Mouse (Mus musculus) layer of hippocampus, adult 9-11 months (tissue): ENCODE data around the gene Inpp5b.
A peak's percentile ranks its signal among the peaks of the same experiment; 100 is the strongest.
"Not testable (repeated sequence)": the region's sequence is repeated elsewhere in the genome, so short reads cannot be mapped to it uniquely, and the experiment has no call there.

ENCODE experiments used
- DNase-seq: peaks from one replicate; pipeline ENCODE4 v3.0.0; 2022

The Inpp5b gene

DNA sequence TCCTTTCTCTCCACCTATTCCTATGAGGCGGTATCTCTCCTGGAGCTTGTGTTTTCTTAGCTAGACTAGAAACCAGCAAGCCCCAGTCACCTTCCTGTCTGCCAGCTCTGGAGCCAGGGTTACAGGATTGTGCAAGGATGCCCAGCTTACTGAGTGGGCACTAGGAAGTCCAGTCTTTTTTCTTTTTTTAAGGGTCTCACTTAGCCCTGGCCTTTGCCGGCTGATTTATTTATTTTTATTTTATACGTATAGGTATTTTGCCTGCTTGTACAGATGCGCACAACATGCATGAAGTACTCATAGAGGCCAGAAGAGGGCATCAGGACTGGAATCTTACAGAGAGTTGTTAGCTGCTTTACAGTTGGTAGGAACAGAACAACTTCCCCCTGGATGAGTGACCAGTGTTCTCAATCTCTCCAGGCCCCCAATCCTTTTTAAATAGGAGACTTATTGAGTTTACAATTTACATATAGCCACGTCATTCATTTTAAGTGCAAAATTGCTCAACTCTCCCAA, 30.8 kb upstream of the Inpp5b start:
- DNase-seq: peak; percentile 62

DNA sequence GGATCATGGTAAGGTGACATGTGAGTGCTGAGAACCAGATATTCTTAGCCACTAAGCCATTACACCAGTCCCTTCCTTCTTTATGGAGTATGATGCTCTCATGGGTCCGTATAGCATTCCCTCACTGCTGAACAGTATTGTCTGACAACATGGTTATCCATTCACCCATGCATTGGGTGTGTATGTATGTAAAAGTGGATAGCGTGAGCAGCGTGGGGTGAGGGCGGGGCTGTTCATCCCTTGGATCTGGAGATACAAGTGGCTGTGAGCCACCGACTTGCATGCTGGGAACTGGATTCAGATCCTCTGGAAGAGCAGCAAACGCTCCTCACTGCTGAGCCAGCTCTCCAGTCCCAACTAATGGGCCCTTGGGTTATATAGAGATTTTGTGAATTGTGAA, 29.0 kb upstream of the Inpp5b start:
- no peak for DNase-seq

DNA sequence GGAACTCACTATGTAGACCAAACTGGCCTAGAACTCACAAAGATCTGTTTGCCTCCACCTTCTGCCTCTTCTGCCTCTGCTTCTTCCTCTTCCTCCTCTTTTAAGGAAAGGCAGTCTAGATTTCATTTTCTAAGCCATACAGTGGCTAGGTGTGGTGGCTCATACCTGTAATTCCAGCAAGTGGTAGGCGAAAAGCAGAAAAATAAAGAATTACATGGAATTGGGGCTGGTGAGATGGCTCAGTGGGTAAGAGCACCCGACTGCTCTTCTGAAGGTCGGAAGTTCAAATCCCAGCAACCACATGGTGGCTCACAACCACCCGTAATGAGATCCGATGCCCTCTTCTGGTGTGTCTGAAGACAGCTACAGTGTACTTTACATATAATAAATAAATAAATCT, 27.8 kb upstream of the Inpp5b start:
- DNase-seq: not testable (repeated sequence)

DNA sequence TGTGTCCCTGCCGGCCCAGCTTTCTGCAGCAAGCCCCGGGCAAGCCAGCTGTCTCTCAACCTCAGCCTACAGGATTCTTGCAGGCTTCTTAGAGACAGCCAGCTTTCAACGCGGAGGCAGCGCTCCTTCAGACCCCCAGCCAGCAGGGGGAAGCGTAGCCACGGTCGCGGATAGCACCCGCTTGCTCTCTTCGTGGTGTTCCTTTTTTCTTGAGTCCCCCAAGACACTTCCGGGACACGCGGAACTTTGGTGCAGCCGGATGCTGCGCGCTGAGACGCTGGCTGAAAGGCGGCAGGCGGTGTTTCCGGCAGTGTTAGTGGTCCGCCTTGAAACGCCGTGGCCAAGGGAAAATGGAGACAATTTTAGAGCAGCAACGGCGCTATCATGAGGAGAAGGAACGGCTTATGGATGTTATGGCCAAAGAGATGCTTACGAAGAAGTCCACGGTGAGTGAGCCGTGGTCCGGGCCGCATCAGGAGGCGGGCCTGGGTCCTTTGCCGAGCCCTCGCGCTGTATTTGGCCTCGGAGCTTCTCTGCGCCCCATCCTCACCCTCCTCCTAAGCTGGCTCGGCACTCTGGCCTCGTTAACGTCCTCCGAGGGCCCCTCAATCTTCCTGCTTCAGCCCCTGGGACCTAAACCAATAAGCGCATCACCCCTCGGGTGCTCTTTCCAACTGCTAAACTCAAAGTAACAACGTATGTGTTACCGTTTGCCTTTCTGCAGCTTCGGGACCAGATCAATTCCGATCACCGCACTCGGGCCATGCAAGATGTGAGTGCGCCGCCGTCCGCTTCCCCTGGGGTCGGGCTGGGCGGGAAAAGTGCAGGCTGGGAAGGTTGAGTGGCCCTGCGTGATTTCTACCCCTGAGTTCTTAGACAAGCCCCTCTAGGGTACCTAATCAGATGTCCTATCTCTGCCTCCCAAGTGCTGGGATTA, 26.8 kb upstream of the Inpp5b start, which contains the start of gene Sf3a3:
Sf3a3 (plus strand) TSS at position 232 of the 937 bp plus-strand sequence.
- peak; percentile 93 for DNase-seq

DNA sequence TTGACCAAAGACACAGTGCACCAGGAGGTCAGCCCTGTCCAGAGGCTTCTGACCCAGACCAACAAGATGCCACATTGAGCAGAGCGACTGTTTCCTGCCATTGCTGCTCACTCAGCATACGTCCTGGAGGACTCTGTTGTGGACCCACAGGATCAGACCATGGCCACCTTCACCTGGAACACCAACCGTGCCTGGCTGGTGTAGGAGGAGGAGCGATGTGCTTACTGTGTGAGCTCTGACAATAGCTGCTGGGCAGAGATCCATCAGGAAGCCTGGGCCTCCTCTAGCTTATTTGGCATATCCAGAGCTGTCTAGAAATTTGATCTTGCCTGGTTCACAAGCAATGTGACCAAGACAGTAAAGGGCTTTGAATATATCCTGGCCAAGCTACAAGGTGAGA, 22.5 kb upstream of the Inpp5b start:
- DNase-seq: no peak

DNA sequence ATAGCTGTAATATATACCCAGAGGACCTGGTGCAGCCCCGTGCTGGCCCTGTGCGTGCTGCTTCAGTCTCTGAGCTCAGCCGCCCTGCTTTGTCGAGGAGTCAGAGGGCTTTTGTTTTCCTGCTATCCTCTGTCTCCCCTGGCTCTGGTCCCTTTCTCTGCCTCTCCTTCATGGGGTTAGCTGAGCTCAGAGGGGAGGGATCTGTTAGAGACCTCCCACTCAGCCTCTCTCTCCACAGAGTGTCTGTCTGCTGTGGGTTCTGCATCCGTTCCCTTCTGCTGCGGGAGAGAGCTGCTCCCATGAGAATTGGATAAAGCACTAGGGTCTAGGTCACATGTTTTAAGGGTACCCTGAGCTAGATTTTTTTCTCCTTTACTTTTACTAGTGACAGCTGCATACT, 15.5 kb upstream of the Inpp5b start:
- no peak for DNase-seq

DNA sequence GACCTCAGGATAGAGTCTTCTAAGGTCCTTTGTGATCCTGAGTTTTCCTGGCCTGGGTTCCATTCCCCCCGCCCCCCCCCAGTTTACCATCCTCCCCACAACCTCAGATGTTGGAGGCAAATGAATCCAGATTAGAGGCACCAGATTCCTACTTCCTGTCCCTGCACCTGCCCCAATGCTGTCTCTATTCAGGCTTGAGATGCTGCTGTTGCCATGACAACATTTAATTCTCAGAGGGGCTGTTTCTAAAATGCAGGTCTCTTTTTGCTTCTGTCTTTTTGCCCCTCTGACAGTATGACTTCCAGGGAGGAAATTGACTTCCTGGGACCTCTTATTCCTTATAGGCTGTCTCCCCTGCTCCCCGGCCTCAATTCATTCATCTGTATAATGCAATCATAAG, 4.7 kb upstream of the Inpp5b start:
- no peak for DNase-seq

DNA sequence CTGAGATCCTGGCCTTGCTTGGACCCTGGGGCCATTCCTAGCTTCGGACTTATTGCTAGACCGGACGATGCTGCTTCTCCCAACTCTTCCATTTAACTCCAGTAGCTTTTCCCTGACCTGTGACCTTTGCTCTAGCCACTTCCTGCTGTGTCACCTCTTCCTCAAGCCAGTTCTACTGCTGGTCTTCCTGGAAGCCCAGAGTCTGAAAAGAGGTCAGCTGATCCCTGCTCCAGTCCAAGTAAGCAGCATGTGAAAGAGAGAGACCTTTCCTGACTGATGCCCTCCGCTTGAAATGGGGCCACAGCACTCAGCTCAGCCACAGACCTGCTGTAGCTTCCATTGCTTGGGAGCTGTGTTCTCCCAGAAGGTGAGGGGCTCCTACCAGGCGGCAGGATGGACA, 4.2 kb upstream of the Inpp5b start:
- DNase-seq: no peak

DNA sequence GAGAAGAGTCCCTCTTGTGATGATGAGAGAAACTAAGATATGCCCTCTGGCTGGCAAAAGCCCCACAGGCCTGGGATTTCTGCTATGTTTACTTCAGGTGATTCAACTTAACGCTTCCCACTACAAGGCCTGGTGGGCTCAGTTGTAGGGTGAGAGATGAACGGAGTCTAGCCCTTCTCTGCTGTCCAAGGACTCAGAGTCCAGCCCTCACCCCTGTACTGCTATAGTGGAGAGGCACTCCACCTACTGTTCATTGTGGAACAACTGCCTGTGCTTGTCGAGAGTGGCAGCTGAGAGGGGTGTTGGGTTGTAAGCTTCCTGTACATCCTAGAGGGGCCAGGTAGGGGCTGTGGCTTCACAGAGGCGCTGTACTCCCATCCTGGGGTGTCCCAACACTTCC, 3.6 kb upstream of the Inpp5b start:
- no peak for DNase-seq

DNA sequence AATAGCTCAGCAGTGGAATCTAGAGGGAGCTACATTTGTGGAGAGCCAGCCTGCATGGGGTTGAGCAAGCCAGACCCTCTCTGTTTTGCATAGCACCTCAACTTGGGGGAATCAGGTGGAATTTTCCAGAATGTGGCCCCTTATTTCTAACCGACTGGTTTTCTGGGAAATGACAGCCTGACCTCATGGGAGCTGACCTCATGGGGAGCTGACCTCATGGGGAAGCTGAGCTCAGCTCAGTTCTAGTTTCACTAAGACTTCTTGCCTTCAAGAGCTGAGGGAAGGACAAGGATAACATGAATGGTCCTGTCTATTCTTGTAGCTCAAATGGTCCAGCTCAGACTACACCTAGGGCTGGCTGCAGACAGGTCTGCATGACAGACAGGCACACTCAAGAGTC, 2.9 kb upstream of the Inpp5b start:
- DNase-seq: no peak

DNA sequence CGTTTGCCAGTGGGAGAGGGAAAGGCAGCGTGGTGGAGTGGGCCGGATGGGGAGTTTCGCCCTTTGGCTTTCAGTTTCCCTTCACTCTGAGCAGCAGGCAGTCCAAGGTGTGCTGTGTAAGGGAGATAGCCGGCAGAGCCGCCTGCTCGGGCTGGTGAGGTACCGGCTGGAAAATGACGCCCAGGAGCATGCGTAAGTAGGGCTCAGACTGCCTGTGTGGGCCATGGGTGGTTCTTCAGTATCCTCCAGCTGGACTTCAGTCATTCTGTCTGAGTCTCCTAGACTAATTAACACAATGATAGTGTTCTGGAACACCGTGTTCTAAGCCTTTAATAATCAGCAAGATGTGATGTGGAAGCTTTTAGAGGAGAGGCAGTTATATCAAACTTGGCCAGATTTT, 1.2 kb downstream of the Inpp5b start:
- no peak for DNase-seq

DNA sequence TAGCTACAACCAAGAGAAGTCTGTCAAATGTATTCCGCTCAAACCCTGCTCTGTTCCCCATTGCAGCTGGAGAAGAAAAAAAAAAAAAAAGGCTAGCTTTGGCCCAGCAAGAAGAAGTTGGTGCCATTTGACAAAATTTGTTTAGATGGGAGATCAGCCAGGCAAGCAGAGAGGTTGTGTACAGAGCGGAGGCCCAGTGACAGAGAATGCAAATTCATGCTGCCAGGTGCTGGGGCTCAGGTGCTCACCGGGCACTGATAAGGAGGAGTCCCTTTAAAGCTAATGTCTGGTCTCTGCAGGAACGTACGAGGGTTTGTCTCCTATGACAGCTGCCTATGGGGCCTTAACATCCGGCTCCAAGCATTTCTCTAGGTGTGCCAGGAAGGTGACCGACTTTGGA, 4.9 kb downstream of the Inpp5b start:
- DNase-seq: no peak

DNA sequence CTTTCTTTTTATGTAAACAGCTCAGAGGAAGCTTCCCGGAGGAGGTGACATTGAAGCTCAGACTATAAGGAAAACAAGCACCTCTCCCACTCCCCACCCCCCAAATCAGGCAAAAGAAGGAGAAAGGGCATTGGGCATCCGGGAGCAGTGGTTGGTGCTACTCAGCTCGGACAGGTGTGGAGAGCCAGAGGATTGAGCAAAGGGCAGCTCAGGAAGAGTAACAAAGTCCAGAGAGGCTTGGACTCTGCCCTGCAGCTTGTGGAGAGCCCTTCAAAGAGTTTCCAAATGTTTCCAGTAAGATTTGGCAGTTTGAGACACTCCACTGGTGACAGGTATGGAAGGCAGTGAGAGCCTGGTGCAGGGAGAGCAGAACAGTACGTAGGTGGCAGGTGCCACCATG, 6.2 kb downstream of the Inpp5b start:
- no peak for DNase-seq

DNA sequence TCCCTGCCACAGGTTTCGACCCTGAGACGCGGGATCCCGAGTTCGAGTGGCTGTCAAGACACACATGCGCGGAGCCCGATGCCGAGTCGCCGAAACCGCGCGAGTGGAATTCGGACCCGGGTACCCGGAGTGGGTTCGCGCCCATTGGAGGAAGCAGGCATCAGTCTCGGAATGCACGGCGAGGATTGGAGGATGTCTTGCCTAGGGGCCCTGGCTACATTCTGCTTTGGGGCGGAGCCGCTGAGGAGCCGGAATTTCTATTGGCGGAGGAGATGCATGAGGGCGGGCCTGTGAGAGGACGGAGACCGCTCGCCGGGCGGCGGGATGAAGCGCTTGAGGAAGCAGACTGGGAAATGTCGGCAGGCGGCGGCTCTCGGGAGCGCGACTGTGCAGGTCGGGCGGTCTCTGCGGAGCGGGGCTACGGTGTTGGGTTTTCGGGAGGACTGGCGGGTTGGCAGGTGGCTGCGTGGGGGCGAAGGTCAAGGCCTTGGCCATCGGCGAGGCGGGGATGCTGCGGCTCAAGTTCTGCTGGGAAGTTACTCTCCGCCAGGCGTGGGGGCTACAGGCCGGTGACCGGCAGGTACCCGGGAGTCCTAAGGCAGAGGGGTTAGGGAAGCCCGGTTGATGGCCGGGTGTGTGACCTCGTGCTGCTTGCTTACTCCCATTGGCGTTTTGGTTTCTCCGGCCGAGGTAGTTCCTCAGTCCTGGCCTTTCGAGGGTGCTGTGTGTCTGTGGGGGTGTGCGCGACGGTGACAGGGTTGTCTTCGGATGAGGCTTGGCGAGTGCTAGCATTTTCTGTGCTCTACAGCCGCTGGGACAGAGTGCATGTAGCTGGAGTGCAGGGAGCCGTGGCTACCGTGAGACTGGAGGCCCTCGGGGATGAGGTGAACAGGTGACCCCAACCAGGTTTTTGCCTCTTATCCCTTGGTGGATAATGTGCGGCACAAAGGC, 9.9 kb downstream of the Inpp5b start:
- DNase-seq: peak; percentile 97

DNA sequence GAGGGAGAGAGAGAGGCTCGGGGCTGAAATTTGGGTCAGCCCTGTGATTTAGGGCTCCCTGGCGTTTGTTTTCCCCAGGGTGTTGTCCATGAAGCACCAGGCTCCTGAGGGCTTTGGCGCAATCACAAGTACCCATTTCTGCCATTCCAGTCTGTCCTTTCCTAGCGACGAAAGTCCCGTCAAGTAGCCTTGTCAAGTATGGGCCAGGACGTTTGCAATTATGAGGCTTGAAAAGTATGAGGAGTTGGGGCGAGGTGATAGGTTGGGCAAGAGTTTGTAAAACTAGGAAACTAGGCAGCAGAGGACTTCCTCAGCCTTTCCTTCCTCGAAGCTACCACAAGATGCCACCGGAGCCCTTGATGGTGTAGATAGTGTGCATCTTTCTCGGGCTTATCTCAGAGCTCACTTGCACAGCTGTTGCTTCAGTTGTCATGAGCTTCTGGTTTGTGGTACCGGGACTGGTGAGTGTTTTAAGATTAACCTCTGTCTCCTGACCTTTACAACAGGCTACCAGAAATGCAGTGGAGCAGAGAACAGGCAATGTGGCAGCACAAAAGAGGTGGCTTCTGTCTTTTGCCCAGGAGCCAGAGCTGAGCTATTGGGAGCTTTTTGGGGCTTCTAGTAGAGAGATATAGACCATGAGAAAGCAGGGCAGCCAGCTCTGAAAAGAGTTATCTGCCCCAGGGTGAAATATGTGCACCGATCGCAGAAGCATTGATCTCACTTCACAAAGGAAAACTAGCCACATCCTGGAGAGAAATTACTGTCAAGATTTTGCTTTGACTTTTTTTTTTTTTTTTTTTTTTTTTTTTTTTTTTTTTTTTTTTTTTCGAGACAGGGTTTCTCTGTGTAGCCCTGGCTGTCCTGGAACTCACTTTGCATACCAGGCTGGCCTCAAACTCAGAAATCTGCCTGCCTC, 10.9 kb downstream of the Inpp5b start:
- DNase-seq: no peak

DNA sequence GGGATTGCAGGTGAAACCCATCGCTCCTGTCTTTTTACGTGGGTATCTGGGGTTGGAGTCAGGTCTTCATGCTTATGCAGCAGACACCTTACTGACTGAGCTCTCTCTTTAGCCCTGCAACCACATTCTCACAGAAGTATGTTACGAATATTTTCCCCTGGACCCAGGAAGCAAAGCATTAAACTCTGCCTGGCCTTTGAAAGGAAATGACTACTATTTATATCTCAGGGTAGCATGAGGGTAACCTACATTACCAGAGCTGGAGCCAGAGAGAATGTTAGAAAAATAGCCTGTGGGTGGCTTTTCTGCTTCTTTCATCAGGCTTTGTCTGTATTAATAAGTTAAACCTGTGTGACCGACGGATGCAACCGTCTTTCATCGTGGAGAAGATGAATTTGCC, 13.9 kb downstream of the Inpp5b start:
- DNase-seq: no peak

DNA sequence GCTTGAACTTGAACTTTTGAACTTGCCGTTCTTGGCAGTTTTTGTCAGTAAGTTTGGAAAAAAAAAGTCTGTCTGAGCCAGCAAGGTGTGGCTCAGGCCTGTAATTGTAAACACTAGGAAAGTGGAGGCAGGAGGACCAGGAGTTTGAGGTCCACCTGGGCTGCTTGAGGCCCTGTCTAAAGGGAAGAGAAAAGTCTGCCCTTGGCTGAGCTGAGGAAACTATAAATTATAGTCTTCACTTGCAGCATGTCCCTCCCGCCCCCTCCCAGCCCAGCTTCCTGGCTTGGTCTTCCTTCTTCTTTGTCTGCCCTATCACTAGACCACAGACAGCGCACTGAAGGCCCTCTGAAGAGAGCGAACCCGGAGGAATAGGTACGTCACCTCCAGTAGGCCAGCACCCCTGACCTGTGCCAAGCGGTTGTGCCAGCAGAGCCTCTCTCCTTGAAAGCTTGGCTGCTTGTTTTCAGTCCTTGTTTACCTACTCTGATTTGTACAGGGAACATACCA, 17.7 kb downstream of the Inpp5b start:
- no peak for DNase-seq

DNA sequence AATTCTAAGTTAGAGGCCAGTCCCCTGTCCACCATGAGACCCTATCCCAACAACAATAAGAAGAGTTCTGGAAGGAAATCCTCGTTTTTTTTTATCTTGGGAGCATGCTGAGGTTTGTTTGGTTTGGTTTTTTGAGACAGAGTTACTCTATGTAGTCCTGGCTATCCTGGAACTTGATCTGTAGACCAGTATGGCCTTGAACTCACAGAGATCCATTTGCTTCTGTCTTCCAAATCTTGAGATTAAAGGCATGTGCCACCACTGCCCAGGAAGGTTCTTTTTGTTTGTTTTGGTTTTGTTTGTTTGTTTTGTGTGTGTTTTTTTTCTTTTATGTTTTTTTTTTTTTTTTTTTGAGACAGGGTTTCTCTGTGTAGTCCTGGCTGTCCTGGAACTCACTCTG, 19.6 kb downstream of the Inpp5b start:
- no peak for DNase-seq

DNA sequence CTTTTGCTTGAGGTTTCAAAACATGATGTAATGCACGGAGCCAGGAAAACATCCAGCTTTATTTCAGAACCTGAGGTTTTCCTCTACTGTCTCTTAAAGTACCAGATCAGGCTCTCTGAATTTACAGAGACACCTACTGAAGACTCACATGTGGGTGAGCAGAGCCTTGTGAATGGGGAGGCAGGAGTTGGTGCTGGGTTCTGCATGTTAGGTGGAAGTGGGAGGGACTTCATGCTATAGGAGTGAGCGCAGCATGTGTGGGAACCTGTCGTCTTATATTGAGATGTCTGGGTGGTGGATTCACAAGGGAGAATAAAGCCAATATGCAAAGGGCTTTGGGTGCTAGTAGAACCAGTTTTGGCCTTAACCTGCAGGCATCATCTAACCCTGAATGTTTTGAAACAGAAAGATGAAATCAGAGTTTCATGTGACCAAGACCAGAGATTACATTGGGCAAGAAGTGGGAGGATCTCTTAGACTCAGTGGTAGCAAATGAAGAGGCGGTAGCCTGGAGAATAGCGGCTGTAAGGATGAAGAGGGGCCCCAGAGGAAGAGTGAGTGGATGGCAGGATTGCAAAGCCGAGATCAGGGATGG, 21.3 kb downstream of the Inpp5b start:
- no peak for DNase-seq

DNA sequence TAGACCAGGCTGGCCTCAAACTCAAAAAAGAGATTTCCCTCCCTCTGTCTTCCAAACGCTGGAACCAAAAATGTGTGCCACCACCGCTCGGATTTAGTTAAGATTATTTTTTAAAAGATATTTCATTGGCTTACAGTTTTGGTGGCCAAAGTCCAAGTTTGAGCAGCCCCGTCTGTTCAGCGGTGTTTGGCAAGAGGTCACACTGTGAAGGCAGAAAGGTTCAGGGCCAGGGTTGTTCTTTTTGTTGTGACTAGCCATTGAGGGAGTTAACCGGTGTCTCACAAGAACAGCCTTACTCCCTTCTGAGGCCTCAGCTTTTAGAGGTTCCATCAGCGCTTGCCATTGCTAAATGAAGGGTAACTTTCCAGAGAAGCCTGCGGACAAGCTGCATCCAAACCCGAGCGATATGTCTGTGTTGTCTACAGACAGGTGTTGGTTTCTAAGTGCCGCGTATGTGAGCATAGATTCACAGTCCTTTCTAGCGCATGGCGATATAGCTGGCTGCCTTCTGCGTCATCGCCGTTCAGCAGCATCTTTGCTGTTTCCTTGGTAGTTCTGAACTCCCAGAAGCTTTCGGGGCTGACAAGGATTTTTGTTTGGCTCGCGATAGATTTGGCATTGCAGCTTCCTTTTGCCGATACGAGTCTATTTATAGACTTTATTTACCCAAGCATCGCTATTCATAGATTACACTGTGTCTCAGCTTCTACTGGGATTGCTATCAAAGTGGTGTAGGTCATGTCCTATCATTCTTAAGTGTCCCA, 24.3 kb downstream of the Inpp5b start:
- no peak for DNase-seq

DNA sequence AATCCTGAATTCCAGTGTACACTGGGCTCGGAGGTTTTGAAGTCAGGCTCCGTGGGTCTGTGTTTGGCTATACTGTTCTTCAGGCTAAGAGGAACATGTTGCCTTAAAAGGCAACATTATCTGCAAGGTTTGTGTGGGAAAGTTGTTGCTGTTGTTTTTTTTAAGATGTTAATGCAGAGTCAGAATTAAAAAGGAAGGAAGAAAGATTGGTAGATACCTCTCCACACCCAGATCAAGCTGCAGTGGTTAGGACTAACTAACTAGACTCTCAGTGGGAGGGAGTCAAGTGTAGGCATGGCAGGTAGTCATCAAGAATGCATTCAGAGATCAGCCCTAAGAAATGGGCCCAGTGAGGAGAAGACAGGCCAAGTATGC, 24.9 kb downstream of the Inpp5b start:
- no peak for DNase-seq
